Mouse (Mus musculus): ENCODE measurements around the gene Gpr150. TPM values are rescaled to one million over a fixed set of nuclear protein-coding genes. Genes with fewer than 3 reads are reported as not detected.

The Gpr150 gene
- total RNA-seq, 2 experiments from 2014 or later = not detected

GRCm38 (mm10) chr13:76017974-76018843 is 38.6 kb downstream of the Gpr150 start, which contains the start of gene Rfesd:
TSS of gene Rfesd (minus strand) at chr13:76018719.
- ATAC-seq (replicated peaks; ENCODE audit: low FRiP score, poor library complexity, severe bottlenecking) = peak; percentile 91

GRCm38 (mm10) chr13:76017465-76017864 is 39.3 kb downstream of the Gpr150 start:
- ATAC-seq (replicated peaks; ENCODE audit: low FRiP score, poor library complexity, severe bottlenecking) = peak; percentile 78

DNA sequence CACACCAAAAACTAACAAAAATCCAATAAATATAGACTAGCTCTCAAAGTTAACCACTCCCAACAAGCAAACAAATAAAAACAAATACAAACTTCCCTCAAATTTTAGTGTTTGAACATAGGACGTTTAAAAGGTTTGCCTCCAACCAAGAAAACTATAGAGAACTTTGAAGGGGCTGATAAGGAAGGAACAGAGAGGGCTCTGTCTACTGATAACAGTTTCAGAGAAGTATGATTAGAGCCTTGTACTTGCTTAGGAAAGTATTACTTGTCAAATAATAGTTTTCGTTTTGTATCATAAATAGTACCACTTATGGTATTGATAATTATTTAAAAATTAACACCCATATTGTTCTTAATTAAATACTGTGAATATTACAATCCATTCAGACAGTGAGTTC is 42.3 kb downstream of the Gpr150 start:
- no peak for ATAC-seq (replicated peaks; ENCODE audit: low FRiP score, poor library complexity, severe bottlenecking)

Other genes starting within 250 kb of the Gpr150 start
- 62.9 and 66.7 TPM in 2 replicates for gene Glrx, start 217.1 kb downstream of the Gpr150 start, total RNA-seq (2015; ENCODE audit: low replicate concordance)
- gene Glrx, start 217.1 kb downstream of the Gpr150 start, total RNA-seq (2017; ENCODE audit: low replicate concordance) = 18.9 and 34.6 TPM in 2 replicates
- gene Rhobtb3, start 113.1 kb downstream of the Gpr150 start, total RNA-seq (2015; ENCODE audit: low replicate concordance) = 1.3 and 1.4 TPM in 2 replicates
- 0.30 TPM in 1 of 2 replicates, not detected in the other for gene Rhobtb3, start 113.1 kb downstream of the Gpr150 start, total RNA-seq (2017; ENCODE audit: low replicate concordance)
- not detected in 2 replicates for gene Spata9, start 89.8 kb downstream of the Gpr150 start, total RNA-seq (2015; ENCODE audit: low replicate concordance)
- gene Spata9, start 89.8 kb downstream of the Gpr150 start, total RNA-seq (2017; ENCODE audit: low replicate concordance) = not detected in 2 replicates
- 21.6 and 52.0 TPM in 2 replicates for gene Rfesd, start 38.3 kb downstream of the Gpr150 start, total RNA-seq (2015; ENCODE audit: low replicate concordance)
- 8.1 and 18.6 TPM in 2 replicates for gene Rfesd, start 38.3 kb downstream of the Gpr150 start, total RNA-seq (2017; ENCODE audit: low replicate concordance)
- 0.84 and 1.1 TPM in 2 replicates for gene Arsk, start 41.7 kb upstream of the Gpr150 start, total RNA-seq (2015; ENCODE audit: low replicate concordance)
- 1.5 and 1.8 TPM in 2 replicates for gene Arsk, start 41.7 kb upstream of the Gpr150 start, total RNA-seq (2017; ENCODE audit: low replicate concordance)
- 2.5 and 7.2 TPM in 2 replicates for gene Ttc37, start 41.7 kb upstream of the Gpr150 start, total RNA-seq (2015; ENCODE audit: low replicate concordance)
- gene Ttc37, start 41.7 kb upstream of the Gpr150 start, total RNA-seq (2017; ENCODE audit: low replicate concordance) = 4.5 and 9.4 TPM in 2 replicates
- not detected in 2 replicates for gene Fam81b, start 248.1 kb upstream of the Gpr150 start, total RNA-seq (2015; ENCODE audit: low replicate concordance)
- gene Fam81b, start 248.1 kb upstream of the Gpr150 start, total RNA-seq (2017; ENCODE audit: low replicate concordance) = not detected in 2 replicates